Mouse (Mus musculus) stomach, postnatal 0 days (tissue): Measurements from ENCODE around the gene Gsg1l. TPM values are rescaled to one million over a fixed set of nuclear protein-coding genes. Genes with fewer than 3 reads are reported as not detected.

Experiments used
- ATAC-seq: fragments of 200-750 bp; cut with Nextera tagmentation; 2 replicates; pipeline ENCODE4 v1.8.0; 2017; ENCODE audit not compliant: low FRiP score, low TSS enrichment
- DNase-seq: peaks from one replicate; pipeline ENCODE4 v3.0.0-alpha.2; 2016; ENCODE audit warnings: low spot score
- H3K27ac ChIP-seq: fragments of 300-500 bp; sonication (generic); replicated peaks from 2 replicates; pipeline ENCODE4 v1.5.1; 2014; ENCODE audit warnings: mild to moderate bottlenecking, control low read depth
- H3K27me3 ChIP-seq: fragments of 300-500 bp; sonication (generic); 2 replicates; pipeline ENCODE4 v1.6.1; 2014; ENCODE audit warnings: low read length; ENCODE audit not compliant: control insufficient read depth, insufficient read depth
- H3K36me3 ChIP-seq: fragments of 300-500 bp; sonication (generic); 2 replicates; pipeline ENCODE4 v1.6.1; 2014; ENCODE audit warnings: low read length, mixed read lengths; ENCODE audit not compliant: control insufficient read depth, insufficient read depth
- H3K4me1 ChIP-seq: fragments of 300-500 bp; sonication (generic); replicated peaks from 2 replicates; pipeline ENCODE4 v1.6.1; 2014; ENCODE audit warnings: antibody characterized with exemption; ENCODE audit not compliant: control insufficient read depth, insufficient read depth
- H3K4me2 ChIP-seq: fragments of 300-500 bp; sonication (generic); replicated peaks from 2 replicates; pipeline ENCODE4 v1.6.1; 2014; ENCODE audit warnings: low read depth, mild to moderate bottlenecking, control low read depth, moderate library complexity
- H3K4me3 ChIP-seq: fragments of 300-500 bp; sonication (generic); 2 replicates; pipeline ENCODE4 v1.5.1; 2014; ENCODE audit warnings: low read depth, low read length, control low read depth
- H3K9ac ChIP-seq: fragments of 300-500 bp; sonication (generic); 2 replicates; pipeline ENCODE4 v1.6.1; 2014; ENCODE audit warnings: mild to moderate bottlenecking, low read length, control low read depth, mixed read lengths
- H3K9me3 ChIP-seq: fragments of 300-500 bp; sonication (generic); 2 replicates; pipeline ENCODE4 v1.6.1; 2016; ENCODE audit warnings: low read length; ENCODE audit not compliant: control insufficient read depth
- CTCF ChIP-seq: IDR thresholded peaks from 2 replicates; pipeline ENCODE4 v1.5.1; 2016; ENCODE audit warnings: antibody characterized with exemption, low read depth, mild to moderate bottlenecking, moderate library complexity
- EP300 ChIP-seq: optimal IDR thresholded peaks from 2 replicates; pipeline ENCODE3; 2016; ENCODE audit warnings: antibody characterized with exemption
- WGBS: fragments of 180-500 bp; shearing (Covaris S2); extraction: QIAGEN DNeasy Blood & Tissue Kit; methylation state at CpG from one replicate; pipeline ENCODE4 v1.1.7; 2014; 5-methylcytosine and 5-hydroxymethylcytosine counted together
- polyA plus RNA-seq: library from polyadenylated mRNA; unstranded; fragments of >200 nt; fragmentation: Nextera tagmentation; extraction: Ambion mirVana; gene quantifications from 2 replicates; pipeline ENCODE4 v1.2.1, GENCODE M21; 2015

Gsg1l gene
- polyA plus RNA-seq, 1 experiment from 2014 or later = 0.67 TPM

DNA sequence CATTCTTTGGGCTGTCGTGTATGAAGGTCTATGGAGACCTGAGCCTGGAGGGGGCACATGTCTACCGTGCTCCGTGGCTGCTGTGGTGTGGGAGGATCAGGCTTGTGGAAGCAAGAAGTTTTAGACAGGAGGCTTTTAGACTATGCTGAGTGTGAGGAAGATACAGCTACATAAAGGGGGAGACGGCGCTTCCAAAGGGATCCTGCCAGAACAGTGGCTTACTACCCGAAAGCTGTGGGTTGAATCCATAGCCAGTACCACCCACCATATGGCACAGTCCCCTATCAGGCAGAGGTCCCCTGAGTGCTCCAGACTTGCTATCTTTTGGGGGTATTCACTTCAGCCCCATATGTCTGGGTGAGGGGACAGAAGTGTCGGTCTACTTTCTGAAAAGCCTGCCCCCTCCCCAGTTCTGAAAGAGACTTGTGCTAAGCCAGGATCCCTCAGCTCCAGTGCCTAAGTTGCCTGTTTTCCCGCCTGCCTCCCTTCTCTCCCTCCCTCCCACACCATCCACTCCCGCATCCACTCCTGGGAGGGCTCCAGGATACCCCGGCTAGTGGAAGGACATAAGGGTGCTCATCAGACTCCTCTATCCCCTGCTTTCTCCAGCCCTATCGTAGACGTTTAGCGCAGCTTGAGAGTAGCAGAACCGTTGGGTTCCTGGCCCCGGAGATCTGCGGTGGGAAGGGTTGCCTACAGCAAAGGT, 1.1 kb downstream of the Gsg1l start:
- H3K9ac ChIP-seq = 0 out of 2 replicates have a peak overlapping the region, but pooled peaks have one; percentile 47
- H3K4me1 ChIP-seq = no peaks in the 10 kb centered on the region
- no peak for DNase-seq
- H3K4me3 ChIP-seq = peak overlapping the region; percentile 50
- no peak for ATAC-seq
- no peak for TF ChIP-seq EP300
- TF ChIP-seq CTCF = no peak
- H3K9me3 ChIP-seq = no peaks in the 10 kb centered on the region
- peak overlapping the region; percentile 90 for H3K4me2 ChIP-seq
- no peak overlapping the region for H3K27ac ChIP-seq
- peaks cover 10% of the 10 kb centered on the region; the same call in 1 of the 2 replicates for H3K27me3 ChIP-seq
- WGBS = 29% methylated on average over 16 of the region's 16 CpGs
- H3K36me3 ChIP-seq = no peaks in the 10 kb centered on the region

DNA sequence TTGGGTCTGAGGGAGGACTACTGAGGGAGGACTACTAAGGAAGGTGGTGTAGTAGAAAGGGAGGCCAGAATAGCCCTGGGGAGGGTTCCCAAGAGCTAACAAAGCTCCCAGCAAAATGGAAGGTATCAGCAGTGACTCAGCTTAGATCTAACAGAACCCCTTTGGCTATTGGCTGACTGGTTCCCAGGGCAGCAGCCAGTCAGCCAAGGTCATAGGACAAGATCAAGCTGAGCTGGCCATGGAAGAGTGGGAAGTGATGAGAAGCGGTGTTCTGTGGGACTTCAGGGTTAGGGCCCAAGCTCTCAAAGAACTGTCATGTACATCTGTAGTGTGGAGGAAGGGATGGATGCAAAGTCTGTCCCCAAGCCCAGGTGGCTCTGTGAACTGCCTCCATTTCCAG, 5.3 kb downstream of the Gsg1l start:
- 84% methylated on average over 1 of the region's 1 CpGs for WGBS
- Histone ChIP-seq H3K36me3 (no peaks in the 10 kb centered on the region), H3K4me2 (no peak overlapping the region), H3K4me1 (no peaks in the 10 kb centered on the region), H3K4me3 (no peak overlapping the region), H3K27me3 (peaks cover 7% of the 10 kb centered on the region; the same call in 1 of the 2 replicates), H3K9me3 (no peaks in the 10 kb centered on the region), H3K9ac (no peak overlapping the region), H3K27ac (no peak overlapping the region)
- TF ChIP-seq CTCF = no peak
- TF ChIP-seq EP300 = no peak
- DNase-seq = no peak
- no peak for ATAC-seq

DNA sequence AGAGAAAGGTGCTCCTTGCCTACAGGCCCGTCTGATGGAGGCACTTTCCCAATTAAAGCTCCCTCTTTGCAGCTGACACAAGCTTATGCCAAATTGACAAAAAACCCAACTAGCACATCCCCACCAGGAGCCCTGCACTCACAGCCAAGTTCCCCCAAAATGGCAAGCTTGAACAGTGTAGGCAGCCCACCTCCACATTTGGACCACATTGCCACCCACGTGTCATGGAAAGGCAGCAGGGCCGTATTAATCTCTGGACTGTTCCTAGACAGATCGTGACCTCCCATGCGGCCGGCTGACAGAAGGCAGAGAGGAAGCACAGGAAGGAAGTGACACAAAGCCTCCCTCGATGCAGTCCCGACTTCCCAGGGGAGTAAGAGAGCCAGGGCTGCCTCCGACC, 7.2 kb downstream of the Gsg1l start:
- no peak for DNase-seq
- no peaks in the 10 kb centered on the region for H3K4me1 ChIP-seq
- no peaks in the 10 kb centered on the region; the same call in 1 of the 2 replicates for H3K27me3 ChIP-seq
- no peak overlapping the region for H3K27ac ChIP-seq
- H3K4me2 ChIP-seq = no peak overlapping the region
- 74% methylated on average over 9 of the region's 9 CpGs for WGBS
- H3K9ac ChIP-seq = no peak overlapping the region
- TF ChIP-seq CTCF (no peak), EP300 (no peak)
- no peaks in the 10 kb centered on the region for H3K9me3 ChIP-seq
- H3K36me3 ChIP-seq = no peaks in the 10 kb centered on the region
- no peak overlapping the region for H3K4me3 ChIP-seq
- no peak for ATAC-seq

DNA sequence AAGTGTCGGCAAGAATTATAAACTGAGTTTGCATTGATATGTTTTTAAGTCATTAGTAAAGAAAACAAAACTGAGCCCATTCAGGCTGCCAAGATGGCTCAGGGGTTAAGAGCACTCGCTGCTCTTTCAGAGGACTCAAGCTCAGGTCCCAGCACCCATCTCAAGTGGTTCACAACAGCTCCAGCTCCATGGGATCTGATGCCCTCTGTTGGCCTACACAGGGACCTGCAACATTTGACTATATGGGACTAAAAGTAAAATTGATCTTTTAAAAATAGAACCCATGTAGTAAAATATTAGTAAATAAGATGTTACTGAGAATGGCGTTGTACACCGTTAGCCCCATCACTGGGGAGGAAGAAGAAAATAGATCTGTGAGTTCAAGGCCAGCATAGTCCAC, 11.9 kb downstream of the Gsg1l start:
- H3K4me1 ChIP-seq = no peaks in the 10 kb centered on the region
- H3K27ac ChIP-seq = no peak overlapping the region
- no peaks in the 10 kb centered on the region for H3K9me3 ChIP-seq
- no peaks in the 10 kb centered on the region for H3K27me3 ChIP-seq
- ATAC-seq (no peak), DNase-seq (no peak)
- TF ChIP-seq EP300 (no peak), CTCF (no peak)
- 87% methylated on average over 4 of the region's 4 CpGs for WGBS
- no peak overlapping the region for H3K4me3 ChIP-seq
- no peak overlapping the region for H3K9ac ChIP-seq
- H3K4me2 ChIP-seq = no peak overlapping the region
- no peaks in the 10 kb centered on the region for H3K36me3 ChIP-seq

DNA sequence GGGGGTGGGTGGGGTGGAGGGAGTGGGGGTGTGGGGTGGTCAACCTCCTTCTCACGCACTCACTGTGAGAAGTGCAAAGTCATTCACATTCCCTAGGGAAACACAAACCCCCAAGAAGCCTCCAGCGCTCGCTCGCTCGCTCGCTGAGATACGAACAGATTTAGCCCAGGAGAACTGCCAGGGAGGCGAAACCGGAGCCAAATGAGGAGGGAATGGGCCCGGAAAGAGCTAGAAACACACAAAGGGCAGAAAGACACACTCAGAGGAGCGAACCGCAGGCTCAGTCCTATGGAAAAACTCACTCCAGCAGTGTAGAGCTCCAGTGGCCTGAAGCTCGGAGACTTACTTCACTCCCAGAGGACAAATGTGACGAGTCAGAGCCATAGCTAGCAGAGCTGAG, 15.4 kb downstream of the Gsg1l start:
- no peak overlapping the region for H3K27ac ChIP-seq
- no peak for DNase-seq
- ATAC-seq = no peak
- no peaks in the 10 kb centered on the region for H3K9me3 ChIP-seq
- H3K9ac ChIP-seq = no peak overlapping the region
- H3K4me2 ChIP-seq = no peak overlapping the region
- H3K36me3 ChIP-seq = no peaks in the 10 kb centered on the region
- no peak overlapping the region for H3K4me3 ChIP-seq
- 34% methylated on average over 14 of the region's 14 CpGs for WGBS
- TF ChIP-seq CTCF (no peak), EP300 (no peak)
- H3K4me1 ChIP-seq = no peaks in the 10 kb centered on the region
- no peaks in the 10 kb centered on the region for H3K27me3 ChIP-seq

DNA sequence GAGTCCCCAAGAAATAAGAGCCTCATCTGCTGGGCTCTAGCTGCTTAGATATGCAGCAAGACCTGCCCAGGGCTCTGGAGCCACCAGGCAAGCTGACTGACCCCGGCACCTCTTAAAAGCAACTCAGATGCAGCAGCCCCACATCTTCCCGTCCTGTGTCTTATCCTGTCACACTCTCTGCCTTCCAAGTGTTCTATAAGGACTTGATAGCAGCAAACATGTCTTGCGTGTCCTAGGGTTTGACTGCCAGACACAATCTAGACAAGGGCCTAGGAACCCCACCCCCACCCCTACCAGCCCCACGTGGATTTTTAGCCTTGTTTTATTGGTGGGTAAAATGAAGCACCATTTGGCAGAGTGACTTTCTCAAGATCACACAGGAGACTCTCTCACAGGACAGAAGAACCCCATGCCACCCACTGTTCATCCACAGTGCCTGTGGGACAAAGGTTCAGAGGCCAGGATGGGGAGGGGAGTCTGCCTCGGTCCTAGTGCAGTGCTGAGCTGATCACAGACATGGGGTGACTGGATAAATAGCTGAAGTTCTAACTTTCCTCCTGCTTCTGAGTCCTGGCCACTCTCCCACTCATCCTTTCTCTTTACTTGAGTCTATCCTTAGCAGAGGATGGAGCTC, 16.9 kb downstream of the Gsg1l start:
- H3K36me3 ChIP-seq = no peaks in the 10 kb centered on the region
- no peak overlapping the region for H3K9ac ChIP-seq
- no peaks in the 10 kb centered on the region for H3K27me3 ChIP-seq
- no peak overlapping the region for H3K4me3 ChIP-seq
- H3K27ac ChIP-seq = no peak overlapping the region
- H3K4me1 ChIP-seq = no peaks in the 10 kb centered on the region
- H3K9me3 ChIP-seq = no peaks in the 10 kb centered on the region
- TF ChIP-seq CTCF = no peak
- TF ChIP-seq EP300 = no peak
- no peak for ATAC-seq
- 74% methylated on average over 5 of the region's 5 CpGs for WGBS
- DNase-seq = no peak
- H3K4me2 ChIP-seq = no peak overlapping the region
